Mouse (Mus musculus): Measurements from ENCODE around the gene Hcn3. TPM values are rescaled to one million over a fixed set of nuclear protein-coding genes. Genes with fewer than 3 reads are reported as not detected.

Gene Hcn3
- total RNA-seq, 2 experiments from 2014 or later, result 0.12 to 1.1 TPM

- DNase-seq, result no peak
Measured at GRCm38 (mm10) chr3:89147101-89147978, 12.7 kb downstream of the Hcn3 start.

- DNase-seq, result no peak
Measured at GRCm38 (mm10) chr3:89145566-89145965, 14.4 kb downstream of the Hcn3 start.

GRCm38 (mm10) chr3:89144821-89145220, 15.2 kb downstream of the Hcn3 start:
- DNase-seq, result no peak

GRCm38 (mm10) chr3:89136365-89136764, 23.6 kb downstream of the Hcn3 start:
- DNase-seq, result no peak

GRCm38 (mm10) chr3:89135958-89136357, 24.0 kb downstream of the Hcn3 start, which contains the start of gene Pklr:
Pklr (plus strand) TSS chr3:89136142.
- no peak for DNase-seq

- no peak for DNase-seq
Measured at GRCm38 (mm10) chr3:89133752-89134151, 26.2 kb downstream of the Hcn3 start.

GRCm38 (mm10) chr3:89133063-89133450, 26.9 kb downstream of the Hcn3 start:
- no peak for DNase-seq

- DNase-seq, result peak; percentile 26
Measured at GRCm38 (mm10) chr3:89132285-89133062, 27.5 kb downstream of the Hcn3 start.

GRCm38 (mm10) chr3:89131816-89132215, 28.2 kb downstream of the Hcn3 start:
- no peak for DNase-seq

GRCm38 (mm10) chr3:89129908-89130307, 30.1 kb downstream of the Hcn3 start:
- no peak for DNase-seq

GRCm38 (mm10) chr3:89125981-89126380, 34.0 kb downstream of the Hcn3 start:
- no peak for DNase-seq

- DNase-seq, result no peak
Measured at GRCm38 (mm10) chr3:89124241-89124640, 35.8 kb downstream of the Hcn3 start.

- DNase-seq, result peak; percentile 26
Measured at GRCm38 (mm10) chr3:89123313-89123712, 36.7 kb downstream of the Hcn3 start.

- no peak for DNase-seq
Measured at GRCm38 (mm10) chr3:89115522-89115921, 44.5 kb downstream of the Hcn3 start.

GRCm38 (mm10) chr3:89113058-89113457, 46.9 kb downstream of the Hcn3 start:
- DNase-seq, result no peak

GRCm38 (mm10) chr3:89108146-89108545, 51.9 kb downstream of the Hcn3 start:
- DNase-seq, result no peak

- no peak for DNase-seq
Measured at GRCm38 (mm10) chr3:89107545-89107944, 52.5 kb downstream of the Hcn3 start.

GRCm38 (mm10) chr3:89106881-89107280, 53.1 kb downstream of the Hcn3 start:
- no peak for DNase-seq

GRCm38 (mm10) chr3:89103291-89103595, 56.8 kb downstream of the Hcn3 start:
- no peak for DNase-seq

GRCm38 (mm10) chr3:89102495-89103290, 57.3 kb downstream of the Hcn3 start:
- no peak for DNase-seq

GRCm38 (mm10) chr3:89101812-89102494, 58.0 kb downstream of the Hcn3 start, which contains the start of gene Fdps:
Fdps (minus strand) TSS chr3:89101959.
- peak; percentile 84 for DNase-seq

GRCm38 (mm10) chr3:89101459-89101811, 58.6 kb downstream of the Hcn3 start:
- no peak for DNase-seq
